Mouse (Mus musculus) left cerebral cortex, adult 9 months (tissue): ENCODE data around the gene Axdnd1.
"Not testable (repeated sequence)": the region's sequence is repeated elsewhere in the genome, so short reads cannot be mapped to it uniquely, and the experiment has no call there.

Experiments
- DNase-seq, 2 experiments: peaks; one replicate each; pipeline ENCODE4 v3.0.0; 2022; ENCODE audit warnings: low spot score in 2 of 2

Axdnd1 gene

GRCm38 (mm10) chr1:156437016-156437708 lies 16.2 kb upstream of the Axdnd1 start:
- DNase-seq: no peak

GRCm38 (mm10) chr1:156433497-156433896 lies 12.5 kb upstream of the Axdnd1 start:
- DNase-seq: no peak

GRCm38 (mm10) chr1:156432498-156432897 lies 11.5 kb upstream of the Axdnd1 start:
- no peak for DNase-seq

DNA sequence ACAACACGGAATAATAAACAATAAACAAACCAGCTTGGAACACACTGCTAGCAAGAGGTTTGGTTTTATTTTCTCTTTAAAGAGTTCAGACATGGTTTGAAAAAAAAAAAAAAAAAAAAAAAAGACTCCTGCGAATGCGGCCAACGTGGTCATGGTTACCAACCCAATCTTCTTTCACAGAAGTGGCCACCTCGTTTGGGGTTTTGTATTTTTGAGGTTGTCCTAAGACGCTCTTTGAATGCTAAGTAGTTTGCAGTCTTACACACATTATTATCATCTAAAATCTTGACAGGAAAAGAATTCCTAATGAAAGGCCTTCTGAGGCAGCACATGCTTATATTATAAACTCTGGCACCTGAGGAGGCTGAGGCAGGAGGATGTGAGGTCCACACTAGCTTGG lies 7.5 kb upstream of the Axdnd1 start:
- no peak for DNase-seq

GRCm38 (mm10) chr1:156425746-156426145 lies 4.8 kb upstream of the Axdnd1 start:
- no peak for DNase-seq

DNA sequence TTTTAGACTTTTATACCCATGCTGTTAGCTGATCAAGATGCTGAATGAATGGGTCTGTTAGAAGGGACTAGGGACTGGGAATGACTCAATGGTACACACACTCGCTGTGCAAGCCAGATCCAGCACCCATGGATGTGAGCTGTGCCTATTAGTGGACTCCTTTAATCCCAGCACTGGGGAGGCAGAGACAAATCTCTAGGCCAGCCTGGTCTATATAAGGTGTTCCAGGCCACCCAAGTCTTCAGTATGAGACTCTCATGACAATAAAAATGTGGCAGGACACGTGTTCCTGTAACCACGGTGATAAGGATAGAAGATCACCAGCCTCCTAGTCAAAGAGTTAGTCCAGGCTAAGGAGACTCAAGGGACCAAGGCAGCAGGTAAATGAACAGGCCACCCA lies 3.1 kb upstream of the Axdnd1 start:
- DNase-seq: no peak

GRCm38 (mm10) chr1:156423493-156423892 lies 2.5 kb upstream of the Axdnd1 start:
- DNase-seq: no peak

- DNase-seq: no peak
Measured at GRCm38 (mm10) chr1:156422856-156423255, 1.9 kb upstream of the Axdnd1 start.

GRCm38 (mm10) chr1:156418170-156418569 lies 2.8 kb downstream of the Axdnd1 start:
- peak in 1 of 2 experiments; percentile 58 for DNase-seq

DNA sequence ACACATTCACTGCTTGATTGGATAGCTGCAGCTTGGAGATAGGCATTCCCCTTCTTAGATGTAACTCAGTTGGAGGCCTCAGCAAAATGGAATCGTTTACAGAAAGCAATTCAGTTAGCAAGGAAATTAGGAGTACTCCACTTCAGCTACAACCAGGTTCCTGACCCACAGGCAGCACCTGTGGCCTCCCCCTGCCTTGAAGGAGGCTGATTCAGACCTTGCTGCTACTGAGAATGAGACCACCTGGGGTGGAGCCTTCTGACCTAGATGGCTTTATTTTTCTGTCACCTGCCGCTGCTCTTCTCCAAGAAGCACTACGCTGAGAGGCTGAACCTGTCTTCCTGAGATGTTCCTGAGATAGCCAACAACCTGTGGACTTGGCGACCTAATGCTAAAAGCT lies 12.4 kb downstream of the Axdnd1 start:
- no peak for DNase-seq

DNA sequence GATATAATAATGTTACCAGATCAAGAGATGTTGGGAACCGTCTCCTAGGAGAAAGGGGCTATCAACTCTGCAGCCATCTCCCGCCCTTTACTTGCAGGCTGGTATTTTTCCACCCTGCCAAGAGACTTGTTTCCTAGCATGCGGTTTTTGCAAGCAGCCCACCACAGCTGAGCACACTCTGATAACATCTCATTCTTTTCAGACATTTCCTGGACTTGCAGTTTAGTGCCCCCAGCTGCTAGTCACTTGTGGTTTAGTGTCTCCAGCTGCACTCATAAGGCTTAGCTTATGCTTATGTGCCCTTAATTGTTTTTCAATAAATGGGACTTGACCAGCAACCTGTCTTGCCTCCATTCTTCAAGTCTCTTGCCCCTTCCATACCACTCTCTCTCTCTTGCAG lies 13.0 kb downstream of the Axdnd1 start:
- no peak for DNase-seq

- no peak for DNase-seq
Measured at GRCm38 (mm10) chr1:156403251-156403650, 17.7 kb downstream of the Axdnd1 start.

DNA sequence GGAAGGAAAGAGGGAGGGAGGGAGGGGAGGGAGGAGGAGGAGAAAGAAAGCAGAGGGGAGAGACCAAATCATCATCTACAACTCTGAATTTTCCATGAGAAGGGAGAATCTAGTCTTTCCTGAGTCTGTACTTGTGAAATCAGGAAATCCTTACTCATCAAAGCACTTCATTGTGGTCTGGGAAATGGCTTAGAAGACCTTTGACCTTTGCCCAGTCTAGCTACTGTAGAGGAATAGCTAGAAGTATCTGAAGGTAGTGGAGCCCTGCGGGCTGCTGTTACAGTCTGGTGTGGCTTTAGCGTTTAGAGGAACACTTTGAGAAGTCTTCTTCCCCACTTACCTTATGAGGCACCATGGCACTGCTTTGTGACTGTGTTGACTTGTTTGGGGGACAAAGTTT lies 18.5 kb downstream of the Axdnd1 start:
- no peak for DNase-seq

DNA sequence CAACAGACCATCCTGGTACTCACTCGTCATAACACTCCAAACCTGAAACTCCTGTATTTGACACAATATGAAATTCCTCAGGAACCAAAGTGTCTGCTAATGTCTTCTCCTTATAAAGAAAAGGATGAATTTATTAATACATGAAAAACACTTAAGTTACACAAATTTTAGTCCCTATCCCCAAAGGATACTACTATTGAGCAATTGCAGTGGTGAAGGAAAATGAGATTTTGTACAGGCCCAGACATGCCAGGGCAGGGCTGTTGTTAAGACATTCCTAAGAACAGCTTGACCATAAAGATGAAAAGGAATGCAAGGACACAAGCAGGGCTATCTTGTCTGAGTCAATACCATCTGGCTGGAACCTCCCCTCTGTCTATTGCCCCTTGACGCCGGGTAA lies 20.8 kb downstream of the Axdnd1 start:
- DNase-seq: not testable (repeated sequence)

GRCm38 (mm10) chr1:156393148-156393547 lies 27.8 kb downstream of the Axdnd1 start:
- no peak for DNase-seq

- DNase-seq: no peak
Measured at GRCm38 (mm10) chr1:156386880-156387279, 34.1 kb downstream of the Axdnd1 start.

GRCm38 (mm10) chr1:156386232-156386631 lies 34.7 kb downstream of the Axdnd1 start:
- DNase-seq: no peak

DNA sequence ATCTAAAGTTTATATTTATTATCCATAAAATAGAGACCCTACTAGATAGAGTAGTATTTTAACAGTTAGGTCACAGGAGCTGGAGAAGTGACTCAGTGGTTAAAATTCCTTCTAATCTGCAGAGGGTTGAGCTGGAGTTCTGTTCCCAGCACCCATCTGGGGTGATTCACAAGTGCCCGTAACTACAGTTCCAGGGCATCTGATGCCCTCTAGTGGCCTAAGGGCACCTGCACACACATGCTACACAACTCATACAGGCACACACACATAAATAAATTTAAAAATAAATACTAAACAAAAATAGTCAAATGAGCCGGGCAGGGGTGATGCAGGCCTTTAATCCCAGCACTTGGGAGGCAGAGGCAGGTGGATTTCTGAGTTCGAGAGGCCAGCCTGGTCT lies 39.7 kb downstream of the Axdnd1 start:
- DNase-seq: no peak

GRCm38 (mm10) chr1:156365740-156366139 lies 55.2 kb downstream of the Axdnd1 start, which contains the start of gene Gm2000:
Gene Gm2000, plus strand, starts transcription at chr1:156366040.
- DNase-seq: no peak

DNA sequence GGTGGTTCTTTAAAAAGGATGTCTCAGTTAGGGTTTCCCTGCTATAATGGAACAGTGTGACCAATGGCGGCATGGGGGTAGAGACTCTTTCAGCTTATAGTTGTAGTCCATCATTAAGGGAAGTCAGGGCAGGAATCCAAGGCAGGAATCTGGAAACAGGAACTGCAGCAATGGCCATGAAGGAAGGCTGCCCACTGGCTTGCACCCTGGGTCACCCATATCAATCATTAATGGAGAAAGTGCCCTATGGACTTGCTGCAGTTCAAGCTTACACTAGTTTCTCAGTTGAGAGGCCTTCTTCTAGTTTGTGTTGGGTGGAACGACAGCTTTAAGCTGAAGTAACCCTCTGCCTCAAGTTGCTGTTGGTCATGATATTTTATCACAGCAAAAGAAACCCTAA lies 68.5 kb downstream of the Axdnd1 start:
- no peak for DNase-seq

DNA sequence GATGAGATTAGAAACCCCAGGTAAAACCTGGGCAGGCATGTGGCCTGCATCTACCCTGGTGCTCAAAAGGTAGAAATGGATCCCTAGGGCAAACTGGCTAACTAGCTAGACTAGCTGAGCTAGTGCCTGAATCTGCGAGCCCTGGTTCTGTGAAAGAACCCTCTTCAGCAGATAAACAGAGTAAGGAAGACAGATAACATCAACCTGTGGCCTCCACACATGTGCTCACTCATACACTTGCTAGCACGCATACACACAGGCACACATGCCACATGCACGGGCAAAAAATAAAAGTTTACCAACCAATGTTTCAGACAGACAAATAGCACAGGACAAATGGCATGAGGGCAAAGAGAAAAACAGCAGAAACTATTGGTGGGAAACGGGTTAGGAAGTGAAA lies 70.5 kb downstream of the Axdnd1 start:
- DNase-seq: no peak

GRCm38 (mm10) chr1:156349031-156349430 lies 71.9 kb downstream of the Axdnd1 start:
- DNase-seq: no peak

GRCm38 (mm10) chr1:156345633-156346032 lies 75.3 kb downstream of the Axdnd1 start:
- DNase-seq: no peak

DNA sequence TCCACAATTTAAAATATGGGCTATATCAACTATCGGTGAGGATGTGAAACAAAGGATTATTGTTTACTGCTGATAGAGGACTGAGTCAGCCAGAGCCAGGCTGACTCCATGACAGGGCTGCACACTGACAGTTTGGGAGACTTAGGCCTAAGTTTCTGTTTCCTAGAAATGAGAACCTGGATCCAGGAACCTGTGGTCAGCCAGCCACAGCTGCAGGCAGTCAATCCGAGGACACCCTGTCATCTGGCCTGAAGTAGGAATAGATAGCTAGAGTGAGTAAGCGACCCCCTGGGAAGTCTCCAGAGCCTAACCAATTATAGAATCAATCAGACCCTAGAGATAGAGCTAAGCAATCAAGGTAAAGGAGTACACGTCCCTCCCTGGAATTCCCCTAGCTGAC lies 76.5 kb downstream of the Axdnd1 start:
- DNase-seq: no peak
